Mouse (Mus musculus) olfactory bulb, adult 2 months (tissue): Measurements from ENCODE around the gene Pola2.

Experiments used
- CTCF ChIP-seq: fragments of 200-500 bp; IDR thresholded peaks from 2 replicates; pipeline ENCODE4 v1.5.1; 2012; ENCODE audit warnings: low read depth, mild to moderate bottlenecking, low read length, moderate library complexity; ENCODE audit not compliant: insufficient read depth
- POLR2A ChIP-seq: fragments of 200-500 bp; IDR thresholded peaks from 2 replicates; pipeline ENCODE4 v1.6.1; 2012; ENCODE audit warnings: mild to moderate bottlenecking, low read depth, low read length, moderate library complexity; ENCODE audit not compliant: insufficient read depth

- TF ChIP-seq POLR2A = no peak
- TF ChIP-seq CTCF = no peak
Measured at GRCm38 (mm10) chr19:6013691-6014090, 49.7 kb upstream of the Pola2 start.
